Comparison of ENCODE assay signal across 37 mouse cellular contexts in genomic region chr5:107370040-107370439, GRCm38 (mm10). TPM values are rescaled to one million over a fixed set of nuclear protein-coding genes. Genes with fewer than 3 reads are reported as not detected.
DNase-seq lines count a peak whose midpoint lies in the region; ATAC-seq and TF ChIP-seq lines count a peak whose summit lies in the region.
"Had no signal": no experiment of that assay in that cellular context is flagged by ENCODE, and none has a peak within 500 bp of the region (broad histone marks: within the 10 kb centered on the region; RNA-seq: fewer than 3 reads in every experiment).

No protein-coding gene starts in this region.

- no peaks in the 10 kb centered on the region for H3K27me3 ChIP-seq in forebrain, embryonic 10.5 days (ENCODE audit: poor library complexity, severe bottlenecking)
- H3K27me3 ChIP-seq in forebrain, embryonic 15.5 days = no peaks in the 10 kb centered on the region
- H3K27me3 ChIP-seq: embryonic facial prominence, embryonic 15.5 days; kidney, embryonic 15.5 days; limb, embryonic 15.5 days; liver, embryonic 13.5 days; Patski had no signal

- TF ChIP-seq CTCF in layer of hippocampus, adult 2 months (conservative IDR thresholded peaks at IDR 0.05) = no peak

- WGBS in forebrain, embryonic 10.5 days = 75% methylated on average over 3 of the region's 3 CpGs
- 58% methylated on average over 3 of the region's 3 CpGs for WGBS in forebrain, embryonic 15.5 days

- H3K4me1 ChIP-seq in forebrain, embryonic 10.5 days = peaks cover 9% of the 10 kb centered on the region
- H3K4me1 ChIP-seq in forebrain, embryonic 15.5 days = no peaks in the 10 kb centered on the region
- H3K4me1 ChIP-seq: embryonic facial prominence, embryonic 15.5 days; kidney, embryonic 15.5 days; limb, embryonic 10.5 days; limb, embryonic 15.5 days; liver, embryonic 13.5 days had no signal

- no peak for DNase-seq in forebrain, embryonic 10.5 days (ENCODE audit: extremely low spot score, low spot score)
- DNase-seq in layer of hippocampus, adult 2 months (ENCODE audit: low spot score in 2 of 2) = no peak
- DNase-seq in layer of hippocampus, adult 9-11 months = no peak
- peak; percentile 33 for DNase-seq in retina, postnatal 1 day
- DNase-seq in retina, embryonic 14.5 days (ENCODE audit: low spot score) = no peak
- DNase-seq: adrenal gland, postnatal 36 days; cerebellum, adult 8-10 months; cerebellum, postnatal 25 days; gastrocnemius, postnatal 36 days; heart, adult 18-20 months; heart, postnatal 36 days; kidney, adult 11 months; kidney, postnatal 36 days; layer of hippocampus, postnatal 36 days; liver, embryonic 13.5 days; lung, adult 18-20 months; lung, postnatal 4 days; midbrain, embryonic 14.5 days; right cerebral cortex, adult 18-20 months; right cerebral cortex, postnatal 4 days; thymus, adult 18-20 months; thymus, postnatal 25 days had no signal

- H3K9me3 ChIP-seq in forebrain, embryonic 10.5 days = no peaks in the 10 kb centered on the region
- no peaks in the 10 kb centered on the region for H3K9me3 ChIP-seq in forebrain, embryonic 15.5 days
- H3K9me3 ChIP-seq: embryonic facial prominence, embryonic 10.5 days; embryonic facial prominence, embryonic 15.5 days; G1E; kidney, embryonic 15.5 days; limb, embryonic 10.5 days; limb, embryonic 15.5 days; liver, embryonic 13.5 days had no signal

- no peak overlapping the region for H3K4me2 ChIP-seq in forebrain, embryonic 15.5 days (replicated peaks)
- H3K4me2 ChIP-seq: embryonic facial prominence, embryonic 15.5 days; heart, embryonic 11.5 days; kidney, embryonic 15.5 days; limb, embryonic 15.5 days; liver, embryonic 13.5 days had no signal

- ATAC-seq in forebrain, embryonic 15.5 days (replicated peaks) = no peak
- ATAC-seq in activated CD4-positive, CD25-positive, alpha-beta regulatory T cell, adult 4 months = no peak
- ATAC-seq: forebrain, embryonic 14.5 days; inflammation-experienced regulatory T-cells, adult 6 months; lung, postnatal 0 days; Patski had no signal

- H3K4me3 ChIP-seq in forebrain, embryonic 10.5 days = no peak overlapping the region
- H3K4me3 ChIP-seq in forebrain, embryonic 15.5 days = no peak overlapping the region
- no peak overlapping the region for H3K4me3 ChIP-seq in layer of hippocampus, adult 2 months
- H3K4me3 ChIP-seq: embryonic facial prominence, embryonic 10.5 days; embryonic facial prominence, embryonic 15.5 days; kidney, embryonic 15.5 days; limb, embryonic 10.5 days; limb, embryonic 15.5 days; liver, embryonic 13.5 days; megakaryocyte, embryonic 14.5 days had no signal

- H3K9ac ChIP-seq in forebrain, embryonic 15.5 days (replicated peaks) = no peak overlapping the region
- H3K9ac ChIP-seq: embryonic facial prominence, embryonic 15.5 days; kidney, embryonic 15.5 days; limb, embryonic 15.5 days; liver, embryonic 13.5 days had no signal

- H3K27ac ChIP-seq in forebrain, embryonic 10.5 days = peak overlapping the region; percentile 51; the same call in 1 of the 2 replicates
- no peak overlapping the region for H3K27ac ChIP-seq in forebrain, embryonic 15.5 days (replicated peaks)
- peak overlapping the region; percentile 32; the same call in 1 of the 2 replicates for H3K27ac ChIP-seq in layer of hippocampus, adult 2 months
- H3K27ac ChIP-seq: embryonic facial prominence, embryonic 15.5 days; kidney, embryonic 15.5 days; limb, embryonic 10.5 days; limb, embryonic 15.5 days; liver, embryonic 13.5 days; stomach, postnatal 0 days had no signal

- no peaks in the 10 kb centered on the region for H3K36me3 ChIP-seq in forebrain, embryonic 10.5 days (replicated peaks)
- no peaks in the 10 kb centered on the region for H3K36me3 ChIP-seq in forebrain, embryonic 15.5 days
- H3K36me3 ChIP-seq: embryonic facial prominence, embryonic 10.5 days; G1E; kidney, embryonic 15.5 days; limb, embryonic 10.5 days; liver, embryonic 13.5 days had no signal

RNA-seq across cellular contexts. Expression of gene Ephx4, which starts 32.5 kb away (rescaled TPM):
- polyA plus RNA-seq in forebrain, embryonic 10.5 days (2016; fragmentation: Nextera tagmentation; extraction: Ambion mirVana) = 0.68 and 0.75 TPM in 2 replicates
- 6.0 and 7.4 TPM in 2 replicates for polyA plus RNA-seq in forebrain, embryonic 15.5 days (2015; fragmentation: Nextera tagmentation; extraction: Ambion mirVana)
- total RNA-seq in layer of hippocampus, adult 2 months (2021) = 10 to 100 TPM; 59.4 to 62.5 TPM
- 1 to 10 TPM in 1 of 2 experiments, under 1 TPM in 1; 0.26 to 1.5 TPM for polyA plus RNA-seq in activated CD4-positive, CD25-positive, alpha-beta regulatory T cell, adult 4 months (2017; shearing (Covaris generic))
- total RNA-seq: G1E had no signal
- polyA plus RNA-seq: G1E had no signal

RNA-seq across cellular contexts. Expression of gene Brdt, which starts 39.1 kb away (rescaled TPM):
- polyA plus RNA-seq in forebrain, embryonic 10.5 days (2016; fragmentation: Nextera tagmentation; extraction: Ambion mirVana) = 0.77 TPM in 2 replicates
- 1.6 and 1.7 TPM in 2 replicates for polyA plus RNA-seq in forebrain, embryonic 15.5 days (2015; fragmentation: Nextera tagmentation; extraction: Ambion mirVana)
- total RNA-seq in layer of hippocampus, adult 2 months (2021) = 10 to 100 TPM; 16.2 to 17.3 TPM
- polyA plus RNA-seq in activated CD4-positive, CD25-positive, alpha-beta regulatory T cell, adult 4 months (2017; shearing (Covaris generic)) = under 1 TPM; 0.16 to 0.29 TPM
- polyA plus RNA-seq: G1E had no signal
